Mouse (Mus musculus): ENCODE data around the gene Aplp2.

GRCm38 (mm10) chr9:31209502-31209901 lies 2.1 kb downstream of the Aplp2 start:
- no peak for TF ChIP-seq CTCF (IDR thresholded peaks at IDR 0.05; ENCODE audit: extremely low read depth, insufficient read depth, low read length)
- no peak for TF ChIP-seq POLR2A (IDR thresholded peaks at IDR 0.05; ENCODE audit: extremely low read depth, insufficient read depth, low read length)
